Mouse (Mus musculus): Measurements from ENCODE around the gene Insm2.

The Insm2 gene

DNA sequence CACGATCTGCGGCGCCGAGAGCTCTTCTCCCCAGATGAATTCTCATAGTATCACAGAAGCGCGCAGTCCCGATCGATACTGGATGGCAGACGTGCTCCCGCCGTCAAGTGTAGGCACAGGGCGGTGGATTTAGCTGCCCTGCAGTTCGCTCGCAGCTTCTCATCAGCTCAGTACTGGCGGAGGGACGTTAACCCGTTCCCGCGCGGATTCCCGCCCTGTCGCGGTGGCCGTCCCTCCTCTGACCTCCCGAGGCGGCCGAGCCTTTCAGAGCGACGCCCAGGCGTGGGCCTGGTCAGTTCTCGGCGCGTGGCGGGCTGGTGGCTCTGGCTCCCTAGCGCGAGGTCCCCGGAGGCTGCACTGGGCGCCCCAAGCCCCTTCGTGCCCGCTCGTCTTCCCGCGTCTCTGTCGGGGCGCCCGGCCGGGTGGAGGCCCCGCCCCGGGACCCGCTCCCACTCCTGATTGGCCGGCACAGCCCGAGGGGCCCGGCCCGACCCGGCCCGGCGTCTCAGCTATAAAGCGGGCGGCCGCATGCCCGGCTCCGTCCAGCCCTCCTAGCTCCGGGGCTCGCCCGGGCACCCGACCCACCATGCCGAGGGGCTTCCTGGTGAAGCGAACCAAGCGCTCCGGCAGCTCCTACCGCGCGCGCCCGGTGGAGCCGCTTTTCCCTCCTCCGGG is at the start of gene Insm2:
Gene Insm2, plus strand, starts transcription at position 541 of the 675 bp plus-strand sequence.
- TF ChIP-seq GATA4 (IDR thresholded peaks at IDR 0.05; ENCODE audit: insufficient replicate concordance, low read length), result no peak

GRCm38 (mm10) chr12:55557866-55558265 is 41.4 kb upstream of the Insm2 start:
- TF ChIP-seq GATA4 (IDR thresholded peaks at IDR 0.05; ENCODE audit: insufficient replicate concordance, low read length), result no peak

- no peak for TF ChIP-seq GATA4 (IDR thresholded peaks at IDR 0.05; ENCODE audit: insufficient replicate concordance, low read length)
These were observed 39.9 kb upstream of the Insm2 start for GRCm38 (mm10) chr12:55559184-55559855.

- TF ChIP-seq GATA4 (IDR thresholded peaks at IDR 0.05; ENCODE audit: insufficient replicate concordance, low read length), result no peak; the same call in 1 of the 2 replicates
These were observed 39.1 kb upstream of the Insm2 start for GRCm38 (mm10) chr12:55560025-55560690.

- TF ChIP-seq GATA4 (IDR thresholded peaks at IDR 0.05; ENCODE audit: insufficient replicate concordance, low read length), result no peak
These were observed 35.5 kb upstream of the Insm2 start for GRCm38 (mm10) chr12:55563742-55564141.

DNA sequence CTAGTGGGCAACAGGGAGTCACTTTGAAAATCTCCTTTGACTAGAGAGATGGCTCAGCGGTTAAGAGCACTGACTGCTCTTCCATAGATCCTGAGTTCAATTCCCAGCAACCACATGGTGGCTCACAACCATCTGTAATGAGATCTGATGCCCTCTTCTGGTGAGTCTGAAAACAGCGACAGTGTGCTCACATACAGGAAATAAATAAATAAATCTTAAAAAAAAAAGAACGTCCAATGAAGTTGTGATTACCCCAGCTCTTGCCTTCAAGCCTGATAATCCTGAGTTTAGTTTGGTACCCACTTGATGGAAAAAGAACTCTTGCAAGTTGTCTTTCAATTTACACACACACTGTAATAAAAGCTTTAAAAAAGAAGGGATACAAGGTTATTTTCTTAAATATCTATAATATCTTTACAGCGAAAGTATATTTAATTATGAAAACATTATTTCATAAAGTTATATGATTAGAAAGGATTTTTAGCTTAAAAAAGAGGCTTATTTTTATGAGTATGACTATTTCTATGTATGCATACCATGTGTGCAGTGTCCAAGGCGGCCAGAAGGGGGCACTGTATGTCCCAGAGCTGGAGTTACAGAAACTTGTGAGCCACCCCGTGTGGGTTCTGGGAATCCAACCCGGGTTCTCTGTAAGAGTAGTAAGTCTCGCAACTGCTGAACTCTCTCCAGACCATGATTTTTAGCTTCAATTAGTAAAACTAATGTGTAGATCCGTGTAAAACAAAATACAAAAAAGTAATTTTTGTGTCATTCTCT is 34.9 kb upstream of the Insm2 start:
- TF ChIP-seq GATA4 (IDR thresholded peaks at IDR 0.05; ENCODE audit: insufficient replicate concordance, low read length), result no peak

- no peak for TF ChIP-seq GATA4 (IDR thresholded peaks at IDR 0.05; ENCODE audit: insufficient replicate concordance, low read length)
These were observed 34.0 kb upstream of the Insm2 start, which contains the start of gene Aldoart2 for GRCm38 (mm10) chr12:55565206-55565605. Gene Aldoart2 (plus strand): TSS chr12:55565239.

DNA sequence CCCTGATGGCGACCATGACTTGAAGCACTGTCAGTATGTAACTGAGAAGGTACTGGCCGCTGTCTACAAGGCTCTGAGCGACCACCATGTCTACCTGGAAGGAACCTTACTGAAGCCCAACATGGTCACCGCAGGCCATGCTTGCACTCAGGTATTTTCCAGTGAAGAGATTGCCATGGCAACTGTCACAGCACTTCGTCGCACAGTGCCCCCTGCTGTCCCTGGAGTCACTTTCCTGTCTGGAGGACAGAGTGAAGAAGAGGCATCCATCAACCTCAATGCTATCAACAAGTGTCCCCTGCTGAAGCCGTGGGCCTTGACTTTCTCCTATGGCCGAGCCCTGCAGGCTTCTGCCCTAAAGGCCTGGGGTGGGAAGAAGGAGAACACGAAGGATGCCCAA is 33.4 kb upstream of the Insm2 start:
- TF ChIP-seq GATA4 (IDR thresholded peaks at IDR 0.05; ENCODE audit: insufficient replicate concordance, low read length), result no peak

DNA sequence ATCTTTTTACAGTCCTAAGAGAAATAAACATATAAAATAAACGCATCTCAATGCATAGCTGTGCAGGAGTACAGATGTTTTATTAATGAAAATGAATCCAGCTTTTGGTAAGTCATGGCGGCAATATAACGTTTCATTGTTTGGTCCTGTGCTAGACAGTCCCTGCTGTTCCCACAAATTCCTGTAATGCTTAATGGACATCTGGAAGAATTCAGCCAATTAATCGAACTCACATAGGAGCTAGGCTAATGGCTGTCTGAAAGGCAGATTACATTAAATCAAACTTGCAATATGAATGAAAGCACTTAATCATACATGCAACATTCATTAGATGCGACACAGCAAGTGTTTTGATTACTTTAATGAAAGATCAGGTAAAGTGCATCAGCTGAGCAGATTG is 32.4 kb upstream of the Insm2 start:
- no peak for TF ChIP-seq GATA4 (IDR thresholded peaks at IDR 0.05; ENCODE audit: insufficient replicate concordance, low read length)

DNA sequence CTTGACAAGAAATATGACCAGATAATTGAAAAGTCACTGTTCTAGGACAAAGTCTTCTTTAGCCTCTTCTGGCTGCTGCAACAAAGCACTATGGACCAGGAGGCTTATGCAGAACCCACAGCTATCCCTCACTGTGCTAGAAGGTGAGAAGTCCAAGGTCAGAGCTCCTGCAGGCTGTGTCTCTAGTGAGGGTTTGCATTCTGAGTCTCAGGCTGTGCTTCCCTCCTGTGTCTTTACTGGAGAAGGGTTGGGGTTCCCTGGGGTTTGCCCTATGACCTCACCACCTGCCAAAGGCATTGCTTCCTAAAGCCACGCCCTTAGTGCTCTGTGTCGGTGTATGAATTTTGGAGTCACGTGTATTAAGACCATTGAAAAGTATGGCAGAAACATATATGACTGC is 30.8 kb upstream of the Insm2 start:
- TF ChIP-seq GATA4 (IDR thresholded peaks at IDR 0.05; ENCODE audit: insufficient replicate concordance, low read length), result no peak

GRCm38 (mm10) chr12:55569676-55570075 is 29.6 kb upstream of the Insm2 start:
- no peak for TF ChIP-seq GATA4 (IDR thresholded peaks at IDR 0.05; ENCODE audit: insufficient replicate concordance, low read length)

GRCm38 (mm10) chr12:55570646-55571045 is 28.6 kb upstream of the Insm2 start:
- no peak for TF ChIP-seq GATA4 (IDR thresholded peaks at IDR 0.05; ENCODE audit: insufficient replicate concordance, low read length)

DNA sequence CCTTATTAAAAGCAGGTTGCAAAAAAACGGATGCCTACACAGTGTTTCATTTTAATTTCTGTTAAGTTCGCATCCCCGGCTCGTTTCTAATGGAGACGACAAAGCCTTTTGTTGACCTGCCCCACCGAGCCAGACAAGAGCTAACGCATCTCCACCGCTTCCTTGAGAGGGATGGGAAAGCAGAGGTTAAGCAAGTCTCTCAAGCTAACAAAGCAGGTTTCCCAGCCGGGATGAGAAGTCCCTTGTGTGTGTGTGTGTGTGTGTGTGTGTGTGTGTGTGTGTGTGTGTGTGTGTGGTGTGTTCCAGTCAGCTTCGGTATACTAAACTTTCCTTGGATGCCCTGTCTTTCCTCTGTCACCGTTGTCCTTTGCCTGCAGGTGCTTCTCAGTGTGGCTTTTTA is 28.0 kb upstream of the Insm2 start:
- no peak for TF ChIP-seq GATA4 (IDR thresholded peaks at IDR 0.05; ENCODE audit: insufficient replicate concordance, low read length)

DNA sequence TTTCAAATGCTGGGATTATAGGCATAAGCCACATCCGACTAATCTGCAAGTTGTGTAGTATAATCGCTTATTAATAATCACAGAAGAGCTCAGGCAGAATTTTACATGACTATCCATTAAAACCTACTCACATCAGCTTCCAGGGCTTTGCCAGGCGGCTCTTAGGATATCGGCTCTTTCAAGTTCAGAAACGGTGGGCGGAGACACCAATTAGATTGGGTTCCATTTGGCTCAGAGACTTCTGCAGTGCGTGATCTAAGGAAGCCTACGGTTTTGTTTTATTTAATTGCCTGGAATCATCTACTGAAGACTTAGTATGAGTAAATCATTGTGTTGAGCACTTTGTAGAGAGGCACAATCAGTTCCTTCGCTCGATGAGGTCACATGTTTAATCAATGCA is 27.6 kb upstream of the Insm2 start:
- no peak for TF ChIP-seq GATA4 (IDR thresholded peaks at IDR 0.05; ENCODE audit: insufficient replicate concordance, low read length)

GRCm38 (mm10) chr12:55573089-55573488 is 26.1 kb upstream of the Insm2 start:
- no peak for TF ChIP-seq GATA4 (IDR thresholded peaks at IDR 0.05; ENCODE audit: insufficient replicate concordance, low read length)
